Mouse (Mus musculus) bone marrow macrophage, adult 2 months (primary cell): Measurements from ENCODE around the gene Nostrin.

Source experiments
- CTCF ChIP-seq: IDR thresholded peaks from 2 replicates; pipeline ENCODE4 v1.5.1; 2012; ENCODE audit warnings: low read depth, mild to moderate bottlenecking, low read length, moderate library complexity
- POLR2A ChIP-seq: IDR thresholded peaks from 2 replicates; pipeline ENCODE4 v1.6.1; 2012; ENCODE audit warnings: mild to moderate bottlenecking, low read depth, low read length, borderline replicate concordance

GRCm38 (mm10) chr2:69119718-69120117 lies 15.9 kb upstream of the Nostrin start:
- no peak for TF ChIP-seq POLR2A
- no peak for TF ChIP-seq CTCF
